Mouse (Mus musculus): ENCODE results near the gene Slc25a44.

Gene Slc25a44

DNA sequence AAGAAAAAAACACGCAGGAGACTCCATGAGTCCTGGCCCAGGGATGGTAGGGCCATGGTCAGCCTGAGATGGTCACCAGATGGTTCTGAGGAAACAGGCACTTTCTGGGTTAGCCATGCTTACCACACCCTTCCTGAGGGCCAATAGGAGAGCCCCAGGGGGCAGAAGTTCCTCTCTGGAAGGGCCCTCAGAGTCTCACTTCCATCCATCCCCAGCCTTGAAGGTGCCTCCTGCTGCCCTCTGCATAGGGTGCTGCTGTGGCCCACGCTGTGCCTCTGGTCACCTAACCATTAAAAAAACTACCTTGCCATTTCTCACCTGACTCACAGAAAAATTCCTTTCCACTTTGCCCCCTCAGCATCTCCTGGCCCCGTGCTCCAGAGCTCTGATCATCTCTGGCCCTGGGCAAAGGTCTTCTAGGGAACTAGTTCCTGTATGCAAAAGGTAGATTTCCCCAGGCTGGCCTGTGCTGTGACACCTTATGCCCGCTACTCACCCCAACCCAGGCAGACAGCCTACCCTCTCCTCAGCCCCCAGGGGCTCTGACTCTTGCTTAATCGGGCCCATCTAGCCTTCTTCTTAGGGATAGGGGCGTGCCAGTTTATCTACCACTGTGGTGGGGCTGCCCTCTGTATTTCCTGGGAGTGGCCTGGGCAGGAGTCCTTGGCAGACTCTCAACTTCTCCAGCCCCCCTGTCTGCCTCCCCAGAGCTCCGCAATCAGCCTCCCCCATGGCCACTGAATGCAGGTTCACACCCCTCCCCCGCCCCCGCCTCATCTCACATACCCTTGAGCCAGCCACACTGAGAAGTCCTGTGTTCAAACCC, 30.0 kb upstream of the Slc25a44 start:
- no peak for TF ChIP-seq GATA4 (IDR thresholded peaks at IDR 0.05; ENCODE audit: insufficient replicate concordance, low read length)

DNA sequence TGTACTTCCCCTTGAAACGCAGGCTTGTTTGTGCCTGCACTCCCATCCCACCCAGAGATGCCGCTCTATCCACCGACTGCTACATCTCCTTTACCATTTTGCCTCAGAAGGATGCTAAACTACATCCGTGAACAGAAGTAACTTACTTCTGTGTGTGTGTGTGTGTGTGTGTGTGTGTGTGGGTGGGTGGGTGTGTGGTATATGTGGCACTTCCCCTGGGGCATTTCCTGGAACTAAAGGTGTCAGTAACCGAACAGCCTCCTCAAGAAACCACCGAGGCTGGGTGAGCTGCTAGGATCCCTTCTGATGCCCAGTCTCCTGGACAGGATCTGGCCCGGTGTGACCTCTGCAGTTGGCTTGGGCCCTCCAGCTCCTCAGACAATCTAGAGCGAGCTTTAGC, 29.0 kb upstream of the Slc25a44 start:
- TF ChIP-seq GATA4 (IDR thresholded peaks at IDR 0.05; ENCODE audit: insufficient replicate concordance, low read length): no peak

DNA sequence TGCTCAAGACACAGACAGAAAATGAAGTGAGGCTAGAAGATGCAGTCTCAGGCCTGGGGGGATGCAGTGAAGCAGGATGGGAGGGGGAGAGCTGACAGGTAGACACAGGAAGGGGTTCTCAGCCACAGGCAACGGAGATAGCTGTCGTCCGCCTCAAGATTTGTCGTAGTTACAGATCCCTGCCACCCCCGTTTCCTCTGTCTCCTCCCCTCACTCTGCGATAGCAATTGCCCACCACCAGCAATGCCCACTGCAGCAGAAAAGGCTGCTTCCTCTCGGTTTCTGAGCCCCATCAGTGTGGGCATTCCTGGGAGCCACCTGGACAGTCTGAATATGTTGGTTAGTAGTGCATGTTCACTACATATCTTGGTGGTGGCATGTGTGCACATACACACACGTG, 28.4 kb upstream of the Slc25a44 start:
- no peak for TF ChIP-seq GATA4 (IDR thresholded peaks at IDR 0.05; ENCODE audit: insufficient replicate concordance, low read length)

DNA sequence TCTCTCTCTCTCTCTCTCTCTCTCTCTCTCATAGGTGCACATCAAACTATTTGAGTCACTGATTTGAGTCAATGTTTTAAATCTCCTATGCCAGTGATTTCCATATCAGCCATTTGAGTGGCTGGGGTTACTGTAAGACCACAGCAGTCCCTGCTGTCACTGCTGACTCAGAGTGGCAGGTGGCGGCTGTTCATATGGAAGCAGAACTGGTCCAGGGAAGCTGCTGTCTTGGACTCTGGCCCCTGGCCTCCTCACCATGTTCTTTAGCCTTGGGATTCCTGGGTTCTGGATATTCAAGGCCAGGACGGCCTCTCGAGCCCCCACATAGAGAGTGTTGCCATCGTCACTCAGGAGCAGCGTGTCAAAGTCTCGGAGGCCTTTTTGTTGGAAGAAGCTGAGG, 27.8 kb upstream of the Slc25a44 start:
- no peak for TF ChIP-seq GATA4 (IDR thresholded peaks at IDR 0.05; ENCODE audit: insufficient replicate concordance, low read length)

DNA sequence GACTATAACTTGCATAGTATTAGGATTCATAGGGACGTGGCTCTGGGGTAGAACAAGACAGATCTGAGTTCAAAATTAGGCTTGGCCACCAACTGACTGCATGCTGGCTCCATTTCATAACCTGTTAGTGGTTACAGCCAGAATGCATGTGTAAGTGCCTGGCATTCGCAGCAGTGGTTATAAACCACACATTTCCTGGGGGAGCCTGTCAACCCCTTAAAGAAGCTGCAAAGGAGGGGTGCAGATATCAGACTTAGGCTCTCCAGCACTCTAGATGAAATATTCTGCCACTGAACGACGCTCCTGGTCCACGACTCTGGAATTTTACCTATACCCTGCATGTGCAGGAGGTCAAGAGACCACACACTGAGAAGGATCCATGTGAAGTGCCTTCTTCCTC, 27.3 kb upstream of the Slc25a44 start:
- TF ChIP-seq GATA4 (IDR thresholded peaks at IDR 0.05; ENCODE audit: insufficient replicate concordance, low read length): no peak

DNA sequence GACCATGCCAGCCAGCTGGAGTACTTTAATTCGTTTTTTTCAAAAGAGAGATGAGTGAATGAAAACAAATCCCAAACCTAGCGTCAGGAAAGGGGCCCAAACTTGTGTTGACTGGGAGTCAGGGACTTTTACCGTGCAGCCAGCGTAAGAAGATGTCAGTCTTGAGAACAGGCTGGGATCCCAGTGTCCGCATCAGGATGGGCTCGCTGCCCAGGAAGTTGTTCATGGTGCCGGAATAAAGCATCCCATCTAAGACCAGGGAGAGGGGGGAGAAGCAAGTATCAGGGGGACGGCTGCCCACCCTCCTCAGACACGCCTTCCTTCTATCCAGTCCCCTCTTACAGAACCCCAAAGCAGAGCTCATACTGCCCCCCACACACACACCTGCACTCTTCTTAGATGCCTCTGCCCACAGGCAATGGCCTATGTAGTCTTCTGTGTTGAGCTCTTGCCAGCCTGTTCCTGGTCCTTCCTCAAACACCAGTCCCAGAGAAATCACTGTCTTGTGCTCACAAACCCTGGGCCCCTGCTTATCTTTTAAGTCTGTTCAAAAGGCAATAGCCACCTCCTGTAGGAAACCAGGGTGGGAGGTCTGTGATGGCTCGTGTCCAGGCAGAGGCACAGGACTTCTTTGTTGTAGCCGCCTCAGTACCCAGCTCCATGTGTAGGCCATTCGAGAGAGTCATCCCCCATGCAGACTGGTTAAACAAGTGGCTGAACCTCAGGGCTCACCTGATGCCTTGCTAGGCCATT, 25.6 kb upstream of the Slc25a44 start:
- no peak for TF ChIP-seq GATA4 (IDR thresholded peaks at IDR 0.05; ENCODE audit: insufficient replicate concordance, low read length)

DNA sequence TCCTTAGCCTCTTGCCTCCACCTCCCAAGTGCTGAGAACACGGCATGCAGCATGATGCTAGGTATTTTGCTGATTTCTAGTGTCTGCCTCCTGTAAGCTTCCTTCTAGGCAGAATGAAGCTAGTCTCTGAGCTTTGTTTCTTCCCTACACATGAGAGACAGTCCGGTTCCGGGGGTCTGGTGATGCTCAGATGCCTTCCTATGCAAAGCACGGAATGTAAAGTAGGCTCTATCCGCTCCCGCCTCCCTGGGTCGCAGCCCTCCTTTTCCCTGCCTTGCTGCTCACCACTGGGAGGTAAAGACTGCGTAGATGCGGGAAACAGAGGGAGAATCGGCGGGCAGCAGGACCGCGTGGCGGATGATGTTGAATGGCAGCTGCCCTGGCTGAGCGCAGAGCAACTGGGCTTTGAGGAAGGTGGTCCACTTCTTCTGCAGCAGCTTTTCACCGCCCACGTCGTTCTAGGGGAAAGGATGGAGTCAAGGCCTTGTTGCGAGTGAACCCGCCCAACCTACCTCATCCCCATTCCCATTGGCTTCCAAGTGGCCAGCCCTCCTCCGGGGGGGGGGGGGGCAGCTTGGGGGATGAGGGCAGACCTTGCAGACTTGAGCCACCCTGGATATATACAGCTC, 24.6 kb upstream of the Slc25a44 start:
- TF ChIP-seq GATA4 (IDR thresholded peaks at IDR 0.05; ENCODE audit: insufficient replicate concordance, low read length): no peak

DNA sequence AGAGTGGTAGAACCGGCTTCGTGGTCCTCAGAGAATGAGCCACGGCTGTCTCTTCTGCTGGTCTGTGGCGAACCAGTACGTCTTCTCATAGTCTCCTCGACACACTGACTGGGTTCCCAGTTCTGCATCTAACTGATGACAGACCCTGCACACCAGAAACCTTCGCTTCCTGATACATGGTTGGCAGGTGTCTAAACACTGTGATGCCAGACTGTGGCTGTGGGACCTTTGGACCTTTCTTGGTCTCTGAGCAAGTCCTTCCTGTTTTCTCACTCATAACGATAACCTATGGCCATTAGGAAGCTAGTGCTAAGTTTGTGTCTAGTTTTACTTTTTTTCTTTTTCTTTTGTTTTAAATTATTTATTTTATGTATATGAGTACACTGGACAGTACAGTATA, 23.5 kb upstream of the Slc25a44 start:
- TF ChIP-seq GATA4 (IDR thresholded peaks at IDR 0.05; ENCODE audit: insufficient replicate concordance, low read length): no peak

DNA sequence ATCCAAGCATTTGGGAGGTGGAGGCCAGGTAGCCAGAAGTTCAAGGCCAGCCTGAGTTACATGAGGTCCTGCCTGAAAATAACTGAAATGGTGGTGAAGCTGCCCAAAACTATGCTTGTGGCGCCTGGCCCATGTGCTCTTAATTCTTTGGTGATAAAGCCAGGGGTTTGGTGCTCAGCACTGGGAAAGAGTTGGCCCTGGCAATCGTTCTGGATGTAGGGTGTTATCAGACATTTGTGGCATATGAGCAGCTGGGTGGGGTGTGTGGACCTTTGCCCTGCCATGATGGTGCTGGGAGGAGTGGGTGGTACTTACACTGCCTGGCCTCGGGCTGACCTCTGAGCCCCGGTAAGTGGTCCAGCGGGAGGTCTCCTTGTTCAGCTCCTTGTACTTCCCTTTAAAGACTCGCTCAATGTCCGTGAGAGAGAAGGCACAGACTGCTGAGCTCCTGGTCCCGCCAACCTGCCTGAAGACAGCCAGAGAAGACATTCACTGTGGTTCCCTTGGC, 22.8 kb upstream of the Slc25a44 start:
- no peak for TF ChIP-seq GATA4 (IDR thresholded peaks at IDR 0.05; ENCODE audit: insufficient replicate concordance, low read length)

DNA sequence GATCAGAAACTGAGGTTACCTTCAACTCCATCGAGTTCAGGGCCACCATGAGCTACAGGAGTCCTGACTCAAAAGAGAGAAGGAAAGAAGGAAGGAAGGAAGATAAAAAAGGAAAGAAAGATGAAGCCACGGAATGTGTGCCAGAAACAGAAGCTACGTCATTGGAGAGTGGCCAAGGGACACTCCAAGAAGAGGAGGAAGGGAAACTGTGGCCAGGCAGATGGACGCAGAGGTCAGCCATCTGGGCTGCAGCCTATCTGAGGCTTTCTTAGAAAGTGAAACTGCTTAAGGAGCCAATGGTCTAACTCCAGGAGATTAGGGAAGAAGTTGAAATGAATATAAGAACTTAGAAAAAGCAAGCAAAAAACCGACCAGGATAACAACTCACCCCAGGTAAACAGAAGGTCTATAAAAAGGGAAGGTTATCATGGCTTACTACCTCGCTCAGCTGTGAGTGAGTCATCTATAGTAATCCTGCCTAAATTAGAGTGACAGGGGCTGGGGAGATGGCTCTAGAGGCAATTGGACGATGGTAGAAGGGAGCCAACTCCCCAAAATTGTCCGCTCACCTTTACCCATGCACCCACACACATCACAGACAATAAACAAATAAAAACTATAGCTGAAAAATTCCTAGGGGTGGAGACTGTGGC, 21.7 kb upstream of the Slc25a44 start:
- no peak for TF ChIP-seq GATA4 (IDR thresholded peaks at IDR 0.05; ENCODE audit: insufficient replicate concordance, low read length)

DNA sequence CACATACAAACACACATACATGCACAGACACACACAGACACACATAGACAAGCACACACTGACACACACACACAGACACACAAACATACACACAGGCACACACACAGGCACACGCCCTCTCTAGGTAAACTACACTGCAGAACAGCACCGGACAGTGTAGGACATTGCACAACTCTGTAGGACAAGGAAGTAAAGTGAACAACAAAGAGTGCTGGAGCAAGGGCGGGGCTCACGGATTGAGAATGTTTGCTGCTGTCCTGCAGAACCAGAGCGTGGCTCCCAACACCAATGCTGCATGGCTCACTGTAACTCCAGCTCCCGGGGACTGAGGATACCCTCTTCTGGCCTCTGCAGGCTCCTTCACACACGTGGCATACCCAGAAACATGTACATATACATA, 17.9 kb upstream of the Slc25a44 start:
- TF ChIP-seq GATA4 (IDR thresholded peaks at IDR 0.05; ENCODE audit: insufficient replicate concordance, low read length): no peak

DNA sequence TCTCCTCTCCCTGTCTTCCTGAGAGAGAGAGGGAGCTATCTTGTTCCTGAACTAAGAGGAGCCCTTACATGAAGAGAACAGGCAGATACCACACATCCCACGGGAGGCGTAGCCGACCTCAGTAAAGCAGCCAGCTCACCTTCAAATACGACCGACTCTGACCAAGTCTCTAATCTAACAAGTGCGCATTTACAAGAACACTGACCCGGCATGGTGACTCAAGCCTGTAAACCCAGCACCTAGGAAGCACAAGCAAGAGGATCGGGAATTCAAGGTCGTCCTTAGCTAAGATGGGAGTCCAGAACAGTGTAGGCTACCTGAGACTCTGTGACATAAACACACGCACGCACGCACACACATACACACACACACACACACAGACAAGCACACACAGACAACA, 17.5 kb upstream of the Slc25a44 start:
- no peak for TF ChIP-seq GATA4 (IDR thresholded peaks at IDR 0.05; ENCODE audit: insufficient replicate concordance, low read length)

DNA sequence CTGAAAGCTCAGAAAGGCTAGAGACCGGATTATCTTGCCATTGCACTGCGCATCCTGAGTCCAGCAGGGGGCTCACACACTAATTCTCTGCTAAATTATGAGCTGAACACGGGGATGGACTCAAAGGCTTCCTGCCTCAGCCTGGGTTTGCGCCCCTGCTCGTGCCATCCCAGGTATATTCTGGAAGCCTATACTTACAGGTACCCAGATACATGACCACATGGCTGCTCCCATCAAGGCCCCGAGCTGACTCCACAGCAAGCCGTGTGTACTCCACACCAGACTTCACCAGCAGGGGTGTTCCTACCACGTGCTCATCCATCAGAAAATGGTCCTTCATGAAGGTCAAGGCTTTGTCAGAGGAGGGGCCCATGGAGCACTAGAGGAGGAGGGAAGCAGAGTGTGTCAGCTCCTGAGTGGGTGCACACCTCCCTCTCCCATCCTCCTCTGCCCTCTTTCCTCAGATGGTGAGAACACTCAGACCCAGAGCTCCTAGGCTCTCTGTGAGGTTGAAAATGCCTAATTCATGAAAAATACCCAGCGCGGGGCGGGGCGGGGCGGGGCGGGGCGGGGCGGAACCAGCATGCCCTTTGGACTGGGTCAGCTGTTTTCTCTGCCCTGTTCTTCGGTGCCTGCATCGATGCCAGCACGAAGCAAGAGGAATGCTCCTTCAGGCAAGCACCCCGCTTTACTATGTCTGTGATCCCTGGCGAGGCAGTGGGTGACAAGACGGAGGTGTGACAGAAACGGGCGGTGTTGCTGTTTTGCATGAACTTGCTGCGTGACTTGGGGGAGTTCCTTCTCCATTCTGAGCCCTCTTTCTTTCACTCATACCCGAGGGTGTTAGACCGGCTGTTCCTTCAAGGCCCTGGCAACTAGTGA, 15.8 kb upstream of the Slc25a44 start:
- TF ChIP-seq GATA4 (IDR thresholded peaks at IDR 0.05; ENCODE audit: insufficient replicate concordance, low read length): no peak

DNA sequence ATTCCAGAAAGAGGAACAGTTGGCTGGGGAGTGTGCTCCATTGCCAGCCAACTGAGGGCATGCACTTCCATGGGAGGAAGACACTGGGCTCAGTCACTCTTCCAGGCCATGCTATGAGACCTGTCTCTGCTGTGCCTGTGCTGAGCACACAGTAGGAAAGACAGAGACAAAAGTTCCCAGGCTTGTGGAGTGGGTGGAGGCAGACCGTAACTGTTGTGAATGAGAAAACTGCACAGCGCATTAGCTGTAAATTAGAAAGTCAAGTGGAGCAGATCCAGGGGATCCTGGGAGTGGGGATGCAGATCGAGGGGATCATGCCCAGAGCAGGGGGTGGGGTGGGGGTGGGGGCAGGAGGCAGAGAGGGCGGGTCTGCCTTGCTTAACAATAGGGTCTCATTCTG, 14.6 kb upstream of the Slc25a44 start:
- no peak for TF ChIP-seq GATA4 (IDR thresholded peaks at IDR 0.05; ENCODE audit: insufficient replicate concordance, low read length)
